Mouse (Mus musculus): ENCODE results near the gene Mfn1. TPM values are rescaled to one million over a fixed set of nuclear protein-coding genes. Genes with fewer than 3 reads are reported as not detected.

The Mfn1 gene
- polyA plus RNA-seq, 1 experiment from 2014 or later: 34.4 TPM

- no peaks in the 10 kb centered on the region for H3K27me3 ChIP-seq
- no peaks in the 10 kb centered on the region for H3K9me3 ChIP-seq
- H3K4me2 ChIP-seq (replicated peaks): no peak overlapping the region
- H3K4me1 ChIP-seq: peaks cover 29% of the 10 kb centered on the region
- no peak overlapping the region for H3K4me3 ChIP-seq
- H3K27ac ChIP-seq (replicated peaks): no peak overlapping the region
- ATAC-seq (replicated peaks): no peak
- H3K9ac ChIP-seq (replicated peaks): no peak overlapping the region
- peaks cover 26% of the 10 kb centered on the region for H3K36me3 ChIP-seq
Observed at GRCm38 (mm10) chr3:32513528-32513927, 15.7 kb upstream of the Mfn1 start.

DNA sequence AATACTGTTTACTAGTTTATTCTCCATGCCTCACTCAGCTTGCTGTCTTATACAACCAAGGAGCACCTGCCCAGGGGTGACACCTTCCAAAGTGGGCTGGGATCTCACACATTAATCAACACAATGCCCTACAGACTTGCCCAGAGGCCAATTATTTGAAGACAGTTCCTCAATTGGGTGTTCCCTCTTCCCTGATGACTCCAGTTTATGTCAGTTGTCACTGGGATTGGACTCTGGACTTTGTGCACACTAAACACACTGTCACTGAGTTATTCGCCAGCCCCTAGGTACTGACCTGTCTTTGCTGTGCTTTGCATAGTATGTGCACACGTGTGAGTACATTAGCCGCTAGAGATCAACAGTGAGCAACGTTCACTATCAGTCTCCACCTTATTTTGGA, 2.1 kb upstream of the Mfn1 start:
- no peaks in the 10 kb centered on the region for H3K27me3 ChIP-seq
- H3K9me3 ChIP-seq: no peaks in the 10 kb centered on the region
- no peak overlapping the region for H3K27ac ChIP-seq (replicated peaks)
- no peak for ATAC-seq (replicated peaks)
- no peak overlapping the region for H3K4me2 ChIP-seq (replicated peaks)
- H3K4me3 ChIP-seq: no peak overlapping the region
- H3K36me3 ChIP-seq: peaks cover 31% of the 10 kb centered on the region
- H3K4me1 ChIP-seq: peaks cover 9% of the 10 kb centered on the region
- WGBS: 91% methylated on average over 4 of the region's 4 CpGs
- H3K9ac ChIP-seq (replicated peaks): no peak overlapping the region

- H3K4me3 ChIP-seq: peak overlapping the region; percentile 60
- 14% methylated on average over 5 of the region's 5 CpGs for WGBS
- no peak overlapping the region; the same call in 1 of the 2 replicates for H3K27ac ChIP-seq (replicated peaks)
- ATAC-seq (replicated peaks): no peak
- peak overlapping the region; percentile 63 for H3K4me2 ChIP-seq (replicated peaks)
- peaks cover 9% of the 10 kb centered on the region for H3K4me1 ChIP-seq
- H3K36me3 ChIP-seq: peaks cover 20% of the 10 kb centered on the region
- peak overlapping the region; percentile 70 for H3K9ac ChIP-seq (replicated peaks)
- no peaks in the 10 kb centered on the region for H3K27me3 ChIP-seq
- no peaks in the 10 kb centered on the region for H3K9me3 ChIP-seq
Observed at GRCm38 (mm10) chr3:32530041-32530440, 776 bp downstream of the Mfn1 start.

- Histone ChIP-seq H3K4me2 (replicated peaks) (no peak overlapping the region), H3K9me3 (no peaks in the 10 kb centered on the region), H3K27ac (replicated peaks) (no peak overlapping the region), H3K4me3 (no peak overlapping the region), H3K4me1 (no peaks in the 10 kb centered on the region), H3K9ac (replicated peaks) (no peak overlapping the region), H3K27me3 (no peaks in the 10 kb centered on the region), H3K36me3 (peaks cover 39% of the 10 kb centered on the region)
- WGBS: 81% methylated on average over 1 of the region's 1 CpGs
- no peak for ATAC-seq (replicated peaks)
Observed at GRCm38 (mm10) chr3:32535692-32536091, 6.4 kb downstream of the Mfn1 start.

DNA sequence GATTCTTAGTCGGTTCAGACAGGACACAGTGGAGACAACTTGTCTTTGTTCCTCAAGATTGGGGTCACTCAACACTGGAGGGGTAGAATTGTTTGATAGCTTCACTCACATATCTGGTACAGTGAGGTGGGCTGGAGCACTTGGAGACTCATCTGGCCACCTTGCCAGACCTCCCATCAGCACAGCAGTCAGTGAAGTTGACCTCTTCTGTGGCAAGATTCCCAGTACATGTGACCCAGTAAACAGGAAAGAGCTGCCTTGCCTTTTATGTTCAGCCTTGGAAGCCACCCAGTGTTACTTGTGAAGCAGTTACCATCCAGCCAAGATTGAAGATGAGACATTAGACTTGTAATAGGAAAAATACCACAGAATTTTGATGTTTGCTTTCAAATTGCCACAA, 8.3 kb downstream of the Mfn1 start:
- no peak for ATAC-seq (replicated peaks)
- Histone ChIP-seq H3K4me3 (no peak overlapping the region), H3K4me1 (no peaks in the 10 kb centered on the region), H3K4me2 (replicated peaks) (no peak overlapping the region), H3K9me3 (no peaks in the 10 kb centered on the region), H3K27ac (replicated peaks) (no peak overlapping the region), H3K36me3 (peaks cover 35% of the 10 kb centered on the region), H3K9ac (replicated peaks) (no peak overlapping the region), H3K27me3 (no peaks in the 10 kb centered on the region)
- 43% methylated on average over 1 of the region's 1 CpGs for WGBS

GRCm38 (mm10) chr3:32538091-32538490, 8.8 kb downstream of the Mfn1 start:
- no peak overlapping the region for H3K4me3 ChIP-seq
- H3K4me1 ChIP-seq: no peaks in the 10 kb centered on the region
- no peaks in the 10 kb centered on the region for H3K9me3 ChIP-seq
- no peaks in the 10 kb centered on the region for H3K27me3 ChIP-seq
- no peak overlapping the region for H3K9ac ChIP-seq (replicated peaks)
- no peak overlapping the region for H3K27ac ChIP-seq (replicated peaks)
- ATAC-seq (replicated peaks): no peak
- H3K36me3 ChIP-seq: peaks cover 39% of the 10 kb centered on the region
- no peak overlapping the region for H3K4me2 ChIP-seq (replicated peaks)
- 96% methylated on average over 5 of the region's 5 CpGs for WGBS

DNA sequence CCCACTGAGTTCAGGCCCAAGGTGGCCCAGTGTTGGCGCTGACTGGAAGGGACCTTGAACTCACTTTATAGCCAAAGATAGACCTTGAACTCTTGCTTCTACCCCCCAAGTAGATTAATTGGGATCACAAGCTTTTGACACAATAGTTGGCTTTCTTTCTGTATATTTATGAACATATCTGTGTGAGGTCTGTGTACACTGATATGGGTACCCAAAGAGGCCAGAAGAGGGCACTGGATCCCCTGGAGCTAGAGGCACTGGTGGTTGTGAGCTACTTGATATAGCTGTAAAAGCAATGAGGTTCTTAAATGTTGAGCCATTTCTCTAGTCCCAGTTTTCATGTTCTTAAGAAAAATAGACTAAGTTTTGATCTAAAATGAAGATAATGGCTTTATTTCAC, 23.8 kb downstream of the Mfn1 start:
- H3K27me3 ChIP-seq: no peaks in the 10 kb centered on the region
- no peaks in the 10 kb centered on the region for H3K9me3 ChIP-seq
- no peak overlapping the region for H3K4me3 ChIP-seq
- no peak overlapping the region for H3K4me2 ChIP-seq (replicated peaks)
- no peaks in the 10 kb centered on the region for H3K4me1 ChIP-seq
- H3K9ac ChIP-seq (replicated peaks): no peak overlapping the region
- no peak for ATAC-seq (replicated peaks)
- peaks cover 28% of the 10 kb centered on the region for H3K36me3 ChIP-seq
- WGBS: 93% methylated on average over 1 of the region's 1 CpGs
- no peak overlapping the region for H3K27ac ChIP-seq (replicated peaks)

GRCm38 (mm10) chr3:32563401-32563800, 34.1 kb downstream of the Mfn1 start:
- Histone ChIP-seq H3K4me1 (no peaks in the 10 kb centered on the region), H3K4me3 (no peak overlapping the region), H3K36me3 (peaks cover 59% of the 10 kb centered on the region), H3K4me2 (replicated peaks) (no peak overlapping the region), H3K9me3 (no peaks in the 10 kb centered on the region), H3K9ac (replicated peaks) (no peak overlapping the region), H3K27ac (replicated peaks) (no peak overlapping the region), H3K27me3 (no peaks in the 10 kb centered on the region)
- 94% methylated on average over 6 of the region's 6 CpGs for WGBS
- ATAC-seq (replicated peaks): no peak

DNA sequence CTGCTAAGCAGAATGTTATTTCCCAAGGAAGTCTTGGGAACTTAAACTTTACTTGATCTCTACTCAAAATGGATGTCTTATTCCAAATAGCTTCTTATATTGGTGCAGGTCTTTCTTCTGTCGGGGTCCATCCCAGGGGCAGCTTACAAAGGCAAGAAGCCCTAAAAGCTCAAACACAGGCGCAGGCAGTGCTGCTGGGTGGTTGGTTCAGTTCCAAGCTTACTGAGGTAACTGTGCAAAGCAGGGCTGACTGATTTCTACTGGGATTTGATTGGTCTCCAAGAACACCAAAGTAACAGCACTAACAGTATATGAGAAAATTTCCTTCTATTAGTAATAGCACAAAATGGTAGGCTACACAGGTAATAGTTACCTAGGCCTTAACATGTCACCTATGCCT, 43.8 kb downstream of the Mfn1 start:
- ATAC-seq (replicated peaks): no peak
- Histone ChIP-seq H3K4me2 (replicated peaks) (no peak overlapping the region), H3K4me1 (no peaks in the 10 kb centered on the region), H3K36me3 (peaks cover 51% of the 10 kb centered on the region), H3K27ac (replicated peaks) (no peak overlapping the region), H3K27me3 (no peaks in the 10 kb centered on the region), H3K9ac (replicated peaks) (no peak overlapping the region), H3K9me3 (no peaks in the 10 kb centered on the region), H3K4me3 (no peak overlapping the region)
- 85% methylated on average over 2 of the region's 2 CpGs for WGBS

- ATAC-seq (replicated peaks): no peak
- 24% methylated on average over 9 of the region's 9 CpGs for WGBS
- Histone ChIP-seq H3K4me3 (no peak overlapping the region), H3K4me2 (replicated peaks) (no peak overlapping the region), H3K27ac (replicated peaks) (no peak overlapping the region), H3K9me3 (no peaks in the 10 kb centered on the region), H3K9ac (replicated peaks) (no peak overlapping the region), H3K36me3 (peaks cover 43% of the 10 kb centered on the region), H3K27me3 (no peaks in the 10 kb centered on the region), H3K4me1 (no peaks in the 10 kb centered on the region)
Observed at GRCm38 (mm10) chr3:32573881-32574280, 44.6 kb downstream of the Mfn1 start.

DNA sequence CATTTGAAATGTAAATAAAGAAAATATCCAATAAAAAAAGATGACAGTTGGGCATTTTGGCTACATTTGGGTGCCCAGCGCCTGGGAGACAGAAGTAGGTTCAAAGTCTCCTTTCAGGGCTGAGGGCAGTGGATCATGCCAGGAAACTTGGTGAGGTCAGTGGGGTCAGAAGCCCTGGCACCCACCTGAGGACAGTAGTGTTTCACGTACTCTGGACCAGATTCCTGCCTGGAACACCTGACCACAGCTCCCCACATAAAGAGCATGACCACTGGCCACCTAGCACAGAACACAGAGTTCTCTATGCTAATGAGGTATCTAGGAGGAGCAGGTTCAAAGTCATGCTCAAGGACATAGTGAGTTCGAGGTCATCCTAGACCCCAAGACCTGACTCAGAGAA, 45.9 kb downstream of the Mfn1 start:
- Histone ChIP-seq H3K9ac (replicated peaks) (no peak overlapping the region), H3K4me2 (replicated peaks) (no peak overlapping the region), H3K36me3 (peaks cover 31% of the 10 kb centered on the region), H3K4me1 (no peaks in the 10 kb centered on the region), H3K9me3 (no peaks in the 10 kb centered on the region), H3K27me3 (no peaks in the 10 kb centered on the region), H3K27ac (replicated peaks) (no peak overlapping the region), H3K4me3 (no peak overlapping the region)
- no peak for ATAC-seq (replicated peaks)
- 98% methylated on average over 3 of the region's 3 CpGs for WGBS

- Histone ChIP-seq H3K27me3 (no peaks in the 10 kb centered on the region), H3K27ac (replicated peaks) (no peak overlapping the region), H3K36me3 (peaks cover 44% of the 10 kb centered on the region), H3K4me1 (no peaks in the 10 kb centered on the region), H3K9me3 (no peaks in the 10 kb centered on the region), H3K4me2 (replicated peaks) (no peak overlapping the region), H3K4me3 (no peak overlapping the region), H3K9ac (replicated peaks) (no peak overlapping the region)
- 90% methylated on average over 5 of the region's 5 CpGs for WGBS
- ATAC-seq (replicated peaks): no peak
Observed at GRCm38 (mm10) chr3:32578772-32579171, 49.5 kb downstream of the Mfn1 start.

DNA sequence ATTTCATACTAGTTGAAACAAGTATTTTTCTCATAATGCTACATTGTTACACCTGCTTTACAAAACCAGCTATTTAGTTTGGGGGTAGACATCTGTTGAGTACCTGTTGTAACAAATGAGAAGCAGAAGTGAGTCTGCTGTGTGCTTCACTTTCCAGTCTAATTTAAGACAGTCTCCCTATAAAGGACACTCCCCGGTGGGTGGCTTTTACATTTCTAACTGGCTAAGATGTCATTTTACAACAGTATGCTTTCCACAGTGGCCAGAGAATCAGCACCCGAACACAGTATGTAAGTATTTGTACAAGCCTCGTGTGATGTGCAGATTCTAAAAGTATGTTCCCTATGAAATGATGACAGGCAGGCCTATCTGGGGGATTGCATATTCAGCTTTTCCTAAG, 51.5 kb downstream of the Mfn1 start:
- Histone ChIP-seq H3K4me1 (no peaks in the 10 kb centered on the region), H3K27ac (replicated peaks) (no peak overlapping the region), H3K27me3 (no peaks in the 10 kb centered on the region), H3K36me3 (peaks cover 38% of the 10 kb centered on the region; the same call in 1 of the 2 replicates), H3K4me3 (no peak overlapping the region), H3K9me3 (no peaks in the 10 kb centered on the region), H3K9ac (replicated peaks) (no peak overlapping the region), H3K4me2 (replicated peaks) (no peak overlapping the region)
- no peak for ATAC-seq (replicated peaks)
- WGBS: 86% methylated on average over 3 of the region's 3 CpGs
